Mouse (Mus musculus) G1E (cell line): Measurements from ENCODE around the gene Lypd3. TPM values are rescaled to one million over a fixed set of nuclear protein-coding genes. Genes with fewer than 3 reads are reported as not detected.

Experiments
- ATAC-seq: 2 replicates; pipeline ENCODE4 v1.8.0; 2016; ENCODE audit warnings: mild to moderate bottlenecking; ENCODE audit not compliant: insufficient number of reproducible peaks, poor library complexity, low FRiP score, severe bottlenecking; ENCODE audit errors: extremely low read depth
- DNase-seq: peaks from one replicate; pipeline ENCODE4 v3.0.0; 2012; ENCODE audit warnings: low spot score
- H3K27me3 ChIP-seq: 2 replicates; pipeline ENCODE4 v1.6.1; 2012; ENCODE audit warnings: mild to moderate bottlenecking, low read length, inconsistent platforms; ENCODE audit not compliant: insufficient read depth
- H3K36me3 ChIP-seq: replicated peaks from 2 replicates; pipeline ENCODE3; 2012; ENCODE audit warnings: mild to moderate bottlenecking, inconsistent platforms
- H3K4me1 ChIP-seq: 2 replicates; pipeline ENCODE4 v1.6.1; 2012; ENCODE audit warnings: low read depth, low read length, inconsistent platforms, mixed read lengths; ENCODE audit not compliant: insufficient read depth
- H3K4me3 ChIP-seq: 2 replicates; pipeline ENCODE4 v1.5.1; 2012; ENCODE audit warnings: low read depth, mild to moderate bottlenecking, inconsistent platforms, low read length, moderate library complexity, mixed read lengths
- H3K9me3 ChIP-seq: replicated peaks from 2 replicates; pipeline ENCODE4 v1.6.1; 2012; ENCODE audit warnings: inconsistent platforms
- CTCF ChIP-seq: IDR thresholded peaks from 2 replicates; pipeline ENCODE4 v1.5.1; 2012; ENCODE audit warnings: low read depth, low read length, inconsistent platforms, mixed read lengths
- GATA1 ChIP-seq: IDR thresholded peaks from 2 replicates; pipeline ENCODE4 v1.6.1; 2012; ENCODE audit warnings: borderline replicate concordance, low read length, inconsistent platforms, mixed read lengths
- GATA2 ChIP-seq: IDR thresholded peaks from 2 replicates; pipeline ENCODE4 v1.6.1; 2012; ENCODE audit warnings: low read depth, low read length, inconsistent platforms, borderline replicate concordance
- POLR2AphosphoS5 ChIP-seq: IDR thresholded peaks from 2 replicates; pipeline ENCODE4 v1.6.1; 2012; ENCODE audit warnings: low read depth, low read length, inconsistent platforms; ENCODE audit not compliant: insufficient replicate concordance
- TAL1 ChIP-seq: conservative IDR thresholded peaks from 2 replicates; pipeline ENCODE4 v1.6.1; 2012; ENCODE audit warnings: low read depth, low read length, inconsistent platforms, mixed read lengths
- polyA plus RNA-seq: library from polyadenylated mRNA; stranded (reverse); fragments of >175 nt; gene quantifications from 2 replicates; pipeline ENCODE4 v1.2.3, GENCODE M21; 2012
- total RNA-seq, 2 experiments: library from RNA; stranded (forward) in 1 of 2; stranded (reverse) in 1 of 2; fragments of 200-1000 nt in 1 of 2; fragments of >200 nt in 1 of 2; fragmentation: Nextera tagmentation in 1 of 2; gene quantifications; 2 replicates each; pipeline ENCODE4 v1.2.3; 2014 to 2017

Lypd3 gene
- total RNA-seq (2014; fragmentation: Nextera tagmentation) (not detected in 2 replicates), total RNA-seq (2017) (0.23 TPM in 1 of 2 replicates, not detected in the other), polyA plus RNA-seq (not detected in 2 replicates)

DNA sequence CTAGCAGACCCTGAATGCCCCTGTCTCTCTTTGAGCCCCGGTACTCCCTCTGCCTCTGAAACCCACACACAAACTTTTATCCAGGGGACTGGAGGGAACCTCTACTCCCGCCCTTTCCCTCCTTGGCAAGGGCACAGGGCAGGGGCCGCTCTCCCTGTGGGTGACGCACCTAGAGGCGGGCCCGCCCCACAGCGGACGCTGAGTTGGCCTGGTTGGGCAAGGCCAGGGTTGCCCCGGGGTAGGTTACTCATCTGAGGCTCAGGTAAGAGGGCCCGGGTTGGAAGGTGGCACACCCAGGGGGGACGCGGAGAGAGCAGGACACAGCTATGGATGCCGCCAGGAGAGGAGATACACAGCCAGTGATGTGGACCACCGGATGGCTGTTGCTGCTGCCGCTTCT is at the start of gene Lypd3:
Gene Lypd3 (plus strand): TSS at position 287 of the 400 bp plus-strand sequence.
- H3K4me3 ChIP-seq, result no peak within 1 kb of the TSS
- H3K36me3 ChIP-seq, result no peaks in the 10 kb centered on the region
- DNase-seq (no peak), ATAC-seq (no peak)
- H3K9me3 ChIP-seq, result no peaks in the 10 kb centered on the region
- peaks cover 19% of the 10 kb centered on the region; the same call in 1 of the 2 replicates for H3K27me3 ChIP-seq
- TF ChIP-seq GATA1 (no peak), GATA2 (no peak), POLR2AphosphoS5 (no peak), CTCF (no peak), TAL1 (no peak)
- H3K4me1 ChIP-seq, result no peaks in the 10 kb centered on the region

GRCm38 (mm10) chr7:24586828-24587227 is 49.5 kb upstream of the Lypd3 start:
- ATAC-seq, result no peak

GRCm38 (mm10) chr7:24587330-24588105 is 48.8 kb upstream of the Lypd3 start, which contains the start of the genes Ethe1 and Zfp575:
TSS of gene Ethe1 (plus strand) at chr7:24587543.
TSS of gene Zfp575 (minus strand) at chr7:24587641.
- H3K27me3 ChIP-seq, result no peaks in the 10 kb centered on the region; the same call in 1 of the 2 replicates
- peaks cover 14% of the 10 kb centered on the region for H3K9me3 ChIP-seq
- no peak within 1 kb of the TSS for H3K4me3 ChIP-seq
- H3K4me1 ChIP-seq, result peaks cover 24% of the 10 kb centered on the region
- no peaks in the 10 kb centered on the region for H3K36me3 ChIP-seq
- ATAC-seq (no peak), DNase-seq (no peak)
- TF ChIP-seq GATA2 (no peak), TAL1 (no peak), POLR2AphosphoS5 (no peak), GATA1 (no peak), CTCF (no peak)

More at GRCm38 (mm10) chr7:24586828-24587227, 49.5 kb upstream of the Lypd3 start:
- Histone ChIP-seq H3K9me3 (peaks cover 14% of the 10 kb centered on the region), H3K27me3 (no peaks in the 10 kb centered on the region; the same call in 1 of the 2 replicates), H3K36me3 (no peaks in the 10 kb centered on the region), H3K4me3 (no peak overlapping the region), H3K4me1 (peaks cover 18% of the 10 kb centered on the region)
- no peak for DNase-seq
- TF ChIP-seq POLR2AphosphoS5 (no peak), TAL1 (no peak)

DNA sequence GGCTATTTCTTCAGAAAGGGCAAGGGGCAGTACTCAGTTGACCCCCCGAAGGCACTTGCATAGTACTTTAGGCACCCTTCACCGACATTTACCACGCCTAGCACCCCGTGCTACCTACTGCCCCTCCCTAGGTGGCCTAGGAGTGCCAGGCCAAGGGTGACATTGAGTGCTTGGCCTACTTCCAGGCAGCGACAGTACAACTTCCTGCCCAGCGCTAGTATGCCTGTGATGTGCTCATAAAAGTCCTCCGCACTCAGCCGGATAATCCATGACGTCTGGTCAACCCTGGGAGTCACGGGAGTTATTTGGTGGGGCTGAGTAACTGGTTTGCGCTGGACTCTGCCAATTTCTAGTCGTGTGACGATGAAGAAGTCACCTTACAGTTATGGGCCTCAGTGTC is 48.0 kb upstream of the Lypd3 start:
- Histone ChIP-seq H3K9me3 (peaks cover 14% of the 10 kb centered on the region), H3K4me1 (peaks cover 32% of the 10 kb centered on the region), H3K4me3 (no peak overlapping the region), H3K27me3 (no peaks in the 10 kb centered on the region; the same call in 1 of the 2 replicates), H3K36me3 (no peaks in the 10 kb centered on the region)
- TF ChIP-seq TAL1, result no peak
- TF ChIP-seq CTCF, result no peak
- TF ChIP-seq GATA1, result no peak
- no peak for TF ChIP-seq GATA2
- no peak for TF ChIP-seq POLR2AphosphoS5
- DNase-seq (no peak), ATAC-seq (no peak)

DNA sequence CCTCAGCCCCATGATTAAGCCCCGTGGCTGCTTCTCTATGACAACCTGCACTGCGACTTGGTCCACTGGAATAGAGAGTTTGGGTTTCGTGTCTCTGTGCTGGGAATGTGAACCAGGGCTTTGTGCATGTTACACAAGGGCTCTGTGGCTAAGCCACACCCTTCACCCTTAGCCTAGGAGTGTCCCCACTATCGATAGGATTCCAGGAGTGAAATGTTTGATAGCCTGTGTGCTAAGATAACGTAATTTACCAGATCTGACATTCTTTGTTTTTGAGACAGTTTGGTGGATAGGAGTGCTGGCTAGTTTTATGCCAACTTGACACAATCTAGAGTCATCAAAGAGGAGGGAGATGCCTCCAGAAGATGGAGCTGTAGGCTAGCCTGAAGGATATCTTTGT is 44.6 kb upstream of the Lypd3 start:
- Histone ChIP-seq H3K36me3 (peaks cover 8% of the 10 kb centered on the region), H3K4me3 (no peak overlapping the region; the same call in 1 of the 2 replicates), H3K27me3 (no peaks in the 10 kb centered on the region), H3K9me3 (no peaks in the 10 kb centered on the region), H3K4me1 (peaks cover 49% of the 10 kb centered on the region)
- DNase-seq, result no peak
- ATAC-seq, result peak; percentile 54
- TF ChIP-seq GATA1 (no peak), TAL1 (peak; percentile 42), GATA2 (no peak)

DNA sequence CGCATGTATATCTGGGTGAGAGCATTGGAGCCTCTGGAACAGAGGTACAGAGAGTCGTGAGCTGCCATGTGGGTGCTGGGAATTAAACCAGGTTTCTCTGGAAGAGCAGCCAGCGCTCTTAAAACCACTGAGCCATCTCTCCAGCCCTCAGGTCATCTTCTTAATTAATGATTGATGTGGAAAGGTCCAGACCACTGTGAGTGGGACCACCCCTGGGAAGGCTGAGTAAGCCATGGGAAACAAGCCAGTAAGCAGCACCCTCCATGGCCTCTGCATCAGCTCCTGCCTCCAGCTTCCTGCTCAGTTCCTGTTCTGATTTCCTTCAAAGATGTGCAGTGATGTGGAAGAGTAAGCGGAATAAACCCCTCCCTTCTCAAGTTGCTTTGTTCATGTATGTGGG is 44.2 kb upstream of the Lypd3 start:
- peaks cover 49% of the 10 kb centered on the region for H3K4me1 ChIP-seq
- DNase-seq, result no peak
- no peak overlapping the region; the same call in 1 of the 2 replicates for H3K4me3 ChIP-seq
- H3K9me3 ChIP-seq, result no peaks in the 10 kb centered on the region
- ATAC-seq, result no peak
- TF ChIP-seq CTCF, result no peak
- no peak for TF ChIP-seq POLR2AphosphoS5
- no peak for TF ChIP-seq GATA2
- no peak for TF ChIP-seq GATA1
- TF ChIP-seq TAL1, result no peak
- no peaks in the 10 kb centered on the region for H3K27me3 ChIP-seq
- peaks cover 8% of the 10 kb centered on the region for H3K36me3 ChIP-seq
